Mouse (Mus musculus) liver, adult 2 months (tissue): Measurements from ENCODE around the gene Ccdc73. TPM values are rescaled to one million over a fixed set of nuclear protein-coding genes. Genes with fewer than 3 reads are reported as not detected.

ENCODE experiments used
- DNase-seq: peaks from one replicate; pipeline ENCODE4 v3.0.0-alpha.2; 2011; ENCODE audit warnings: low read depth, low spot score; ENCODE audit errors: extremely low read depth
- H3K27ac ChIP-seq: fragments of 200-500 bp; replicated peaks from 2 replicates; pipeline ENCODE4 v1.5.1; 2012; ENCODE audit warnings: low read depth, mild to moderate bottlenecking, control low read depth, inconsistent platforms, low read length; ENCODE audit not compliant: insufficient read depth
- H3K27me3 ChIP-seq: fragments of 200-500 bp; 2 replicates; pipeline ENCODE4 v1.6.1; 2012; ENCODE audit warnings: mild to moderate bottlenecking, moderate library complexity, low read length, inconsistent platforms; ENCODE audit not compliant: control insufficient read depth, insufficient read depth
- H3K36me3 ChIP-seq: fragments of 200-500 bp; 2 replicates; pipeline ENCODE4 v1.6.1; 2012; ENCODE audit warnings: low read length, inconsistent platforms; ENCODE audit not compliant: control insufficient read depth, insufficient read depth
- H3K4me1 ChIP-seq: fragments of 200-500 bp; 2 replicates; pipeline ENCODE4 v1.6.1; 2011; ENCODE audit warnings: low read length; ENCODE audit not compliant: control insufficient read depth, insufficient read depth
- H3K4me3 ChIP-seq: fragments of 200-500 bp; 2 replicates; pipeline ENCODE4 v1.5.1; 2011; ENCODE audit warnings: low read depth, mild to moderate bottlenecking, control low read depth, low read length, moderate library complexity; ENCODE audit not compliant: insufficient read depth
- H3K79me2 ChIP-seq: fragments of 200-500 bp; 2 replicates; pipeline ENCODE4 v1.6.1; 2012; ENCODE audit warnings: inconsistent platforms, mild to moderate bottlenecking, low read length, moderate library complexity; ENCODE audit not compliant: control insufficient read depth, insufficient read depth
- H3K9ac ChIP-seq: fragments of 200-500 bp; 2 replicates; pipeline ENCODE4 v1.6.1; 2012; ENCODE audit warnings: low read depth, mild to moderate bottlenecking, control low read depth, inconsistent platforms, low read length
- CTCF ChIP-seq: fragments of 200-500 bp; IDR thresholded peaks from 2 replicates; pipeline ENCODE4 v1.5.1; 2011; ENCODE audit warnings: low read depth, low read length, control low read depth
- POLR2A ChIP-seq: fragments of 200-500 bp; IDR thresholded peaks from 2 replicates; pipeline ENCODE4 v1.6.1; 2011; ENCODE audit warnings: low read length, control low read depth; ENCODE audit not compliant: insufficient read depth; ENCODE audit errors: extremely low read depth
- WGBS: fragments of 180-500 bp; shearing (Covaris S2); methylation state at CpG from one replicate; pipeline ENCODE4 v1.1.7; 2018; 5-methylcytosine and 5-hydroxymethylcytosine counted together
- polyA plus RNA-seq: library from polyadenylated mRNA; depleted of rRNA; stranded (reverse); fragments of >200 nt; gene quantifications from 2 replicates; pipeline ENCODE4 v1.2.3, GENCODE M21; 2012
- total RNA-seq: library from RNA; depleted of rRNA; stranded (reverse); fragments of >200 nt; gene quantifications from 2 replicates; pipeline ENCODE4 v1.2.3, GENCODE M21; 2014

Gene Ccdc73
- total and polyA plus RNA-seq, 2 experiments, result 4.9 TPM; not detected in 1

DNA sequence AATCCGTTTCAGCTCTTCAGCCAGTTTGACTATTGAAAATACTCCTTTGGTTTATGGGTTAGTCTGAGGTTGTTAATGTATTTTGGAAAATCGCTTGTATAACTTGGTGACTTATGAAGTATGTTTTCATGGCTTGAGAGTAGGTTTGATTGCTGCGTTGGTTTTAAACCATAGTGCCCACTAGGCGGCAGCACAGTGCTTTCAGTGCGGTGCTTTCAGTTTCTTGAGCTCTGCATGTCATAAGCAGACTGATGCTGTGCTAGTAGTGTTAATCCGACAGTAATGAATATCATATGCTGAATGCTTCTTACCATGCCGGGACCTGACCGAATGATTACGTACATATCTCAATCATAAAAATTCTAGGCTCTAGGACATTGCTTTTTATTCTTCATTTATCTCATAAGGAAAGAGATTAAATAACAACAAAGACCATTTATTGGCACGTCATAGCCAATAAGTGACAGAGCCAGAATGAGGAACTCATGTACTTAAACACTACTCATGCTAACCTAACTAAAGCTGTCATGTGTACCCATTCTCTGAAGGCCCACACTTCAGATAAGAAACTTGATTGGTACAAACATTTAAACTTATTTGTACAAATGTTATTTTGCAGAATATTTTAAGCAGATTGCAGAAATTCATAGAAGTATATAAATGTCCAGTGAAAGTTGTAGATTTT lies 20.4 kb downstream of the Ccdc73 start:
- Histone ChIP-seq H3K79me2 (no peaks in the 10 kb centered on the region), H3K27ac (no peak overlapping the region), H3K4me3 (no peak overlapping the region), H3K27me3 (no peaks in the 10 kb centered on the region), H3K36me3 (no peaks in the 10 kb centered on the region), H3K9ac (no peak overlapping the region), H3K4me1 (no peaks in the 10 kb centered on the region)
- TF ChIP-seq CTCF, result peak; percentile 73
- TF ChIP-seq POLR2A, result no peak
- DNase-seq, result peak; percentile 66
- 18% methylated on average over 10 of the region's 10 CpGs for WGBS

DNA sequence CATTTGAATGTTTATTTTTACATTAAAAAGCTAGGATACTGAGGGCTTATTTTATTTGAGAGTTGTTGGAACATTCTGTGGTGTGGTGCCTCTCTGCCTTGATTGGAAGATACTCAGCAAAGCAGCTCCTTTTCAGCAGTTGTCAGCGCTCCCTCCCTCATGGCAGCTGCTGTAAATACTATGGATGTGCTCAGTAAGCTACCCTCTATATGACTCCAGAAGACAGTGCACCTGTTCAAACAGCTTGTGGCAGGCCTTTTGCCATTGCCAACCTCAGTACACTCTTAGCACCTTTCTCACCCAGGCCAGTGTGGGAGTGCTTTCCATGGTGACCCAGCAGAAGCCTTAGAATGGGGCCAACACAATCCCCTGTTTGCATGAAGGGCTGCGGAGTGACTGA lies 32.4 kb downstream of the Ccdc73 start:
- Histone ChIP-seq H3K27me3 (no peaks in the 10 kb centered on the region), H3K36me3 (no peaks in the 10 kb centered on the region), H3K9ac (no peak overlapping the region), H3K4me3 (no peak overlapping the region), H3K27ac (no peak overlapping the region), H3K79me2 (no peaks in the 10 kb centered on the region), H3K4me1 (no peaks in the 10 kb centered on the region)
- WGBS, result 88% methylated on average over 2 of the region's 2 CpGs
- no peak for DNase-seq
- TF ChIP-seq CTCF (no peak), POLR2A (no peak)

GRCm38 (mm10) chr2:104915709-104916108 lies 48.1 kb downstream of the Ccdc73 start:
- no peaks in the 10 kb centered on the region for H3K36me3 ChIP-seq
- TF ChIP-seq POLR2A, result no peak
- TF ChIP-seq CTCF, result no peak
- DNase-seq, result peak; percentile 4
- no peak overlapping the region for H3K27ac ChIP-seq
- H3K27me3 ChIP-seq, result no peaks in the 10 kb centered on the region
- H3K79me2 ChIP-seq, result no peaks in the 10 kb centered on the region
- H3K4me3 ChIP-seq, result no peak overlapping the region
- 86% methylated on average over 3 of the region's 3 CpGs for WGBS
- no peak overlapping the region for H3K9ac ChIP-seq
- H3K4me1 ChIP-seq, result no peaks in the 10 kb centered on the region

DNA sequence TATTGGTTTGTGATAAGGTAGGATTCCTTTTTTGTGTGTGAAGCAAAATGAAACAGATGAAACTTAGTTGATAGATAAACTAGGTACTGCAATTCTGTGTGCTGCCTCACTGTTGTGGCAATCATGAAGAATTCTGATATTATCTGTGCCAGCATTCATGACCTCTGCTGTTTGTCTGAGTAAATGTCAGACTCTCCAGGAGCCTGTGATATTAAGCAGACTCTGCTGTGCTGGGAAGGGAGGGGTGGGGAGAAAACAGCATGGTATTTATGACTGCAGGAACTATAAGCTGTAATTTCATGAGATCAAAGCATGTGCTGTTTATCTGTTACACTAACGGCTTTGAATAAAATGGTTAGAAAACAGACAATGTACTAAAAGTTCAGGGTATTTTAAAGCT lies 96.9 kb downstream of the Ccdc73 start:
- Histone ChIP-seq H3K27ac (no peak overlapping the region), H3K4me3 (no peak overlapping the region), H3K36me3 (no peaks in the 10 kb centered on the region), H3K9ac (no peak overlapping the region), H3K27me3 (no peaks in the 10 kb centered on the region), H3K4me1 (no peaks in the 10 kb centered on the region), H3K79me2 (no peaks in the 10 kb centered on the region)
- WGBS, result 74% methylated on average over 1 of the region's 1 CpGs
- TF ChIP-seq CTCF (no peak), POLR2A (no peak)
- no peak for DNase-seq

DNA sequence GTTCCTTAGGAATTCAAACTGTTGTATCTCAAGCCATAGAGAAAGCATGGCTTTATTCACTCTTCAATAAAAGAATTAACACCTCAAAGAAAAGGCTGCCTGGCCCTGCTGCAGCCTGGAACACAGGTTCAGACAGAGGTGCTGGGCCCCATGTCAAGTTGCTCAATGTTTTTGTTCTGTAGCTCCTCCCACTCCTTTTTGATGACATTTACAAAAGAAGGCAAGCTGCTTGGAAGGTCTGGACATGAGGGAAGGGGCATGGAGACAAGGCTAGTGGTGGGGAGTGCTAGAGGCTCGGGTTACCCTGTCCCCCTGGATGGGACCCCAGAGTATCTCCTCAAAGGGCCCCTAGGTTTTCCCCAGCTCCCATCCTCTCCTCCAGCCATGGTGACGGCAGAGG lies 114.1 kb downstream of the Ccdc73 start:
- TF ChIP-seq POLR2A (no peak), CTCF (no peak)
- no peaks in the 10 kb centered on the region for H3K27me3 ChIP-seq
- H3K4me3 ChIP-seq, result no peak overlapping the region
- H3K9ac ChIP-seq, result no peak overlapping the region
- 54% methylated on average over 2 of the region's 2 CpGs for WGBS
- H3K4me1 ChIP-seq, result no peaks in the 10 kb centered on the region
- no peak for DNase-seq
- H3K27ac ChIP-seq, result no peak overlapping the region
- H3K79me2 ChIP-seq, result no peaks in the 10 kb centered on the region
- H3K36me3 ChIP-seq, result no peaks in the 10 kb centered on the region

DNA sequence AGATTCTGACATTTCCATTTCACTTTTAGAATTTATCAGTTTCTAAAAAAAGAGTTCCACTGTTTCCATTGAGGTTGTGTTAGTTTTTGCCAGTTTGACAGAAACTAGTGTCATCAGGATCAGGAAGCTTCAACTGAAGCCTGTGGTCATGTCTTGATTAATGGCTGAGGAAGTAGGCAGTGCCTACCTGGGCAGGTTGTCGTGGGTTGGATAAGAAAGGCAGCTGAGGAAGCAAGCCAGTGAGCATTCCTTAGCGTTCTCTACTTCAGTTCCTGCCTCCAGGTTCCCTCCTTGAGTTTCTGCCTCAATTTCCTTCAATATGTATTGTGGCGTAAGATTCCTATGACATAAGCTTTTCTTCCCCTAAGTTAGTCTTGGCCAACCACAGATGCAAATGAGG lies 118.2 kb downstream of the Ccdc73 start:
- Histone ChIP-seq H3K4me3 (no peak overlapping the region), H3K4me1 (no peaks in the 10 kb centered on the region), H3K79me2 (no peaks in the 10 kb centered on the region), H3K27me3 (no peaks in the 10 kb centered on the region), H3K27ac (no peak overlapping the region), H3K9ac (no peak overlapping the region), H3K36me3 (no peaks in the 10 kb centered on the region)
- DNase-seq, result no peak
- no peak for TF ChIP-seq CTCF
- no peak for TF ChIP-seq POLR2A
- WGBS, result 52% methylated on average over 3 of the region's 3 CpGs
